Mouse (Mus musculus) fibroblast of lung, adult 2 months (primary cell): ENCODE results near the gene Atp23.

ENCODE experiments used
- DNase-seq: peaks from one replicate; pipeline ENCODE4 v3.0.0-alpha.2; 2011; ENCODE audit warnings: low read depth

Gene Atp23

GRCm38 (mm10) chr10:126911479-126911878, 10.3 kb upstream of the Atp23 start:
- no peak for DNase-seq

GRCm38 (mm10) chr10:126906811-126907210, 5.7 kb upstream of the Atp23 start:
- no peak for DNase-seq

- peak; percentile 81 for DNase-seq
Measured at GRCm38 (mm10) chr10:126905650-126906075, 4.5 kb upstream of the Atp23 start.

GRCm38 (mm10) chr10:126905086-126905485, 3.9 kb upstream of the Atp23 start:
- no peak for DNase-seq

- DNase-seq, result no peak
Measured at GRCm38 (mm10) chr10:126904221-126904620, 3.1 kb upstream of the Atp23 start.

GRCm38 (mm10) chr10:126901488-126901843, 311 bp upstream of the Atp23 start:
- DNase-seq, result no peak

- DNase-seq, result no peak
Measured at GRCm38 (mm10) chr10:126895891-126896290, 5.3 kb downstream of the Atp23 start.

GRCm38 (mm10) chr10:126894061-126894460, 7.1 kb downstream of the Atp23 start:
- DNase-seq, result no peak

GRCm38 (mm10) chr10:126893145-126893544, 8.0 kb downstream of the Atp23 start:
- no peak for DNase-seq

GRCm38 (mm10) chr10:126873755-126874154, 27.4 kb downstream of the Atp23 start:
- DNase-seq, result no peak

- no peak for DNase-seq
Measured at GRCm38 (mm10) chr10:126872256-126872655, 28.9 kb downstream of the Atp23 start.

GRCm38 (mm10) chr10:126869372-126870318, 31.5 kb downstream of the Atp23 start:
- peak; percentile 29 for DNase-seq

- no peak for DNase-seq
Measured at GRCm38 (mm10) chr10:126865284-126865683, 35.9 kb downstream of the Atp23 start.

GRCm38 (mm10) chr10:126862193-126862592, 39.0 kb downstream of the Atp23 start:
- DNase-seq, result peak; percentile 8

GRCm38 (mm10) chr10:126853286-126853685, 47.9 kb downstream of the Atp23 start:
- DNase-seq, result no peak

- DNase-seq, result no peak
Measured at GRCm38 (mm10) chr10:126845309-126845911, 55.7 kb downstream of the Atp23 start.

GRCm38 (mm10) chr10:126844689-126845088, 56.5 kb downstream of the Atp23 start:
- no peak for DNase-seq

GRCm38 (mm10) chr10:126840266-126840665, 60.9 kb downstream of the Atp23 start:
- DNase-seq, result no peak

- no peak for DNase-seq
Measured at GRCm38 (mm10) chr10:126833006-126833405, 68.1 kb downstream of the Atp23 start.

- DNase-seq, result no peak
Measured at GRCm38 (mm10) chr10:126831329-126831728, 69.8 kb downstream of the Atp23 start.

GRCm38 (mm10) chr10:126828618-126829017, 72.5 kb downstream of the Atp23 start:
- no peak for DNase-seq

- DNase-seq, result no peak
Measured at GRCm38 (mm10) chr10:126827941-126828593, 73.1 kb downstream of the Atp23 start.

- DNase-seq, result no peak
Measured at GRCm38 (mm10) chr10:126826982-126827381, 74.2 kb downstream of the Atp23 start.
